Mouse (Mus musculus) CD4-positive helper T cell, adult 2 months (primary cell): ENCODE measurements at regions not wholly inside any gene's neighbourhood (a gene's known extent, or its start where the extent isn't known, plus 50 kb on each side); places are given as distances from the start of the nearest gene placed in this dataset.

Experiments
- DNase-seq: peaks from one replicate; pipeline ENCODE4 v3.0.0-alpha.2; 2012; ENCODE audit warnings: low read depth, missing footprints, low spot score

- DNase-seq = no peak
These were observed 53.1 kb upstream of the Trim52 start for GRCm38 (mm10) chr14:106052585-106053551.
